Mouse (Mus musculus) lung, embryonic 16.5 days (tissue): ENCODE measurements around the gene Ulk2. TPM values are rescaled to one million over a fixed set of nuclear protein-coding genes. Genes with fewer than 3 reads are reported as not detected.
"Not testable (repeated sequence)": the region's sequence is repeated elsewhere in the genome, so short reads cannot be mapped to it uniquely, and the experiment has no call there.

Experiments
- ATAC-seq: fragments of 200-750 bp; cut with Nextera tagmentation; 2 replicates; pipeline ENCODE4 v1.8.0; 2017; ENCODE audit warnings: low read depth, mild to moderate bottlenecking, moderate library complexity
- H3K27ac ChIP-seq: fragments of 300-500 bp; sonication (generic); 2 replicates; pipeline ENCODE4 v1.5.1; 2014; ENCODE audit warnings: mild to moderate bottlenecking, control low read depth, low read length
- H3K27me3 ChIP-seq: fragments of 300-500 bp; sonication (generic); 2 replicates; pipeline ENCODE4 v1.6.1; 2014; ENCODE audit warnings: low read depth, low read length, mixed read lengths; ENCODE audit not compliant: control insufficient read depth, insufficient read depth
- H3K36me3 ChIP-seq: fragments of 300-500 bp; sonication (generic); 2 replicates; pipeline ENCODE4 v1.6.1; 2014; ENCODE audit warnings: low read length; ENCODE audit not compliant: control insufficient read depth, insufficient read depth
- H3K4me1 ChIP-seq: fragments of 300-500 bp; sonication (generic); replicated peaks from 2 replicates; pipeline ENCODE4 v1.6.1; 2014; ENCODE audit warnings: low read length, mixed read lengths; ENCODE audit not compliant: control insufficient read depth, insufficient read depth
- H3K4me2 ChIP-seq: fragments of 300-500 bp; sonication (generic); 2 replicates; pipeline ENCODE4 v1.6.1; 2014; ENCODE audit warnings: low read depth, low read length, control low read depth
- H3K4me3 ChIP-seq: fragments of 300-500 bp; sonication (generic); 2 replicates; pipeline ENCODE4 v1.5.1; 2014; ENCODE audit warnings: mild to moderate bottlenecking, low read length, control low read depth
- H3K9ac ChIP-seq: fragments of 300-500 bp; sonication (generic); 2 replicates; pipeline ENCODE4 v1.6.1; 2014; ENCODE audit warnings: low read length, control low read depth
- H3K9me3 ChIP-seq: fragments of 300-500 bp; sonication (generic); 2 replicates; pipeline ENCODE4 v1.6.1; 2016; ENCODE audit warnings: low read length; ENCODE audit not compliant: control insufficient read depth
- WGBS: fragments of 180-500 bp; shearing (Covaris S2); extraction: QIAGEN DNeasy Blood & Tissue Kit; methylation state at CpG from one replicate; pipeline ENCODE4 v1.1.7; 2014; 5-methylcytosine and 5-hydroxymethylcytosine counted together
- polyA plus RNA-seq: library from polyadenylated mRNA; unstranded; fragments of >200 nt; fragmentation: Nextera tagmentation; extraction: Ambion mirVana; gene quantifications from 2 replicates; pipeline ENCODE4 v1.2.1, GENCODE M21; 2015

Ulk2 gene
- polyA plus RNA-seq, 1 experiment from 2014 or later, result 12.2 TPM

GRCm38 (mm10) chr11:61782526-61782925, 72.3 kb downstream of the Ulk2 start:
- H3K9me3 ChIP-seq, H3K9ac ChIP-seq, H3K27me3 ChIP-seq, ATAC-seq, H3K4me1 ChIP-seq, H3K4me2 ChIP-seq, H3K4me3 ChIP-seq, H3K27ac ChIP-seq: not testable (repeated sequence)
- 86% methylated on average over 3 of the region's 3 CpGs for WGBS
- peaks cover 20% of the 10 kb centered on the region for H3K36me3 ChIP-seq

DNA sequence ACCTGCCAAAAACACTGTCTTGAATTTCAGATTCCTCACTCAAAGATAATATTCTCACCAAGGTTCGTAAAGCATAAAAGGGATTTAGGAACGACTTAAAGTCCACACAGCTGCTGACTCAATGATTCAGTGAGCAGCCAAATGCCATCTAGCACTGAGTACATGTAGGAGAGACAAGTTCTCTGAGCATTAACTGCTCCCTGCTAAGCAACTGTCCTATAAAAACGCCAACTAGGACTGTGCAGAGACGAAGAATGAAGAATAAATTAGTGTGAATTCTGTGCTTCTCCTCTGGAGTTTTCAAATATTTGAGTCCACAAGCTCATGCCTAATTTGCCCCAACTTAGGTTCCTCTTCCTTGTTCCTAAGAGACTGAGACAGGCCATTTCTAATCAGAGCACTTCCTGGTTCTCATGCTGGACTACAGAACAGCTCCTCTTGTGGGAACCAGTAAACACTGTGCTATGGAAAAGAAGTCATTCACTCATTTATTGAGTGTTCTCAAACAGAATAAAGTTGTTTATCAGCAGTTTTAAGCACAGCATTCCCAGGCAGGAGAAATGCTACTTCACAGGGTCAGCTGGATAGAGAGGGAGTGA, 80.2 kb downstream of the Ulk2 start:
- no peak overlapping the region for H3K4me2 ChIP-seq
- H3K36me3 ChIP-seq, result peaks cover 10% of the 10 kb centered on the region
- no peak overlapping the region for H3K9ac ChIP-seq
- H3K27ac ChIP-seq, result no peak overlapping the region
- H3K27me3 ChIP-seq, result no peaks in the 10 kb centered on the region
- 87% methylated on average over 4 of the region's 4 CpGs for WGBS
- H3K4me3 ChIP-seq, result no peak overlapping the region
- H3K4me1 ChIP-seq, result no peaks in the 10 kb centered on the region
- no peak for ATAC-seq
- H3K9me3 ChIP-seq, result no peaks in the 10 kb centered on the region

DNA sequence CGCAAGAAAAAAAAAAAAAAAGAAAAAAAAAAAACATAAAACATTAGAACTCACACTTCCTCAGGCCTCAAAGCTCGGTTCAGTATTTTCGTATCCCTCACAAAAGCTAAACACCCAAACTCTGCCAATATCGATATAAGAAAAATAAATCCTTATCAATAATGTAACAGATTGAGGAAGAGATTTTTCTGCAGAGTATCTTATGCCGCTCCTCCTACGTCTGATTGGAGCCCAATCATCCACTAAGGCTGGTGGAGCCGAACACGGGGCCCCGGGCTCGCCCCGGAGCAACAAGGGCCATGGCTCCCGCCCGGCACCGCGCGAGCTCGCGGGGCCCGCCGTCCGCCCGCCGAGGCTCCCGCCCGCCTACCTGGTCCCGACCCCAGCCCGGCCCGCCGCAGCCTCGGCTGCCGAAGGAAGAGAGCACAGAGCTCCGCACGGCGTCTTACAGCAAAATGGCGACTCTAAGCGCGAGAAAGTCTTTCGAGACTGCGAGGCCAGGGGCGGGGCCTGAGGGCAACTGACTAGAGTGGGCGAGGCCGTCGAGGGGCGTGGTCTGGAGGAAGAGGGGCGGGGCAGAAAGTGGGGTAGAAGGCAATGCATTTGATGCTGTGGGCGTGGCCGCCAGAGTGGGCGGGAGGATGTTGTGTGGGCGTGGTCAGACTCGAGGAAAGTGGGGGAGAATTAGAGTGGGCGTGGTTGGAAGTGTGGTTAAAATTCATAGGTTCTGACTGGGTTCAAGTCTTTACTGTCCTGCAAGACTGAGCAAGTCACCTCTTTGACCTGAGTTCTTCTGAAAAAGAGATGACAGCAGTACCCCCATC, 93.1 kb downstream of the Ulk2 start, which contains the start of gene Prpsap2:
Prpsap2 (minus strand) TSS at position 505 of the 824 bp plus-strand sequence.
- peak within 1 kb of the TSS; percentile 63 for H3K4me2 ChIP-seq
- peaks cover 3% of the 10 kb centered on the region; the same call in 1 of the 2 replicates for H3K36me3 ChIP-seq
- peak within 1 kb of the TSS; percentile 92 for H3K27ac ChIP-seq
- peak within 1 kb of the TSS; percentile 72 for H3K4me3 ChIP-seq
- peak within 1 kb of the TSS; percentile 85 for H3K9ac ChIP-seq
- no peaks in the 10 kb centered on the region for H3K9me3 ChIP-seq
- H3K27me3 ChIP-seq, result no peaks in the 10 kb centered on the region
- under 1% methylated on average over 49 of the region's 51 CpGs for WGBS
- ATAC-seq, result peak; percentile 97
- peaks cover 5% of the 10 kb centered on the region for H3K4me1 ChIP-seq

- ATAC-seq, result no peak
- 71% methylated on average over 5 of the region's 5 CpGs for WGBS
- Histone ChIP-seq H3K9me3 (no peaks in the 10 kb centered on the region), H3K4me3 (peak overlapping the region; percentile 72; the same call in 1 of the 2 replicates), H3K9ac (no peak overlapping the region), H3K4me1 (peaks cover 5% of the 10 kb centered on the region), H3K27me3 (no peaks in the 10 kb centered on the region), H3K27ac (no peak overlapping the region), H3K4me2 (peak overlapping the region; percentile 63), H3K36me3 (peaks cover 5% of the 10 kb centered on the region; the same call in 1 of the 2 replicates)
Observed at GRCm38 (mm10) chr11:61760518-61760917, 94.4 kb downstream of the Ulk2 start.

DNA sequence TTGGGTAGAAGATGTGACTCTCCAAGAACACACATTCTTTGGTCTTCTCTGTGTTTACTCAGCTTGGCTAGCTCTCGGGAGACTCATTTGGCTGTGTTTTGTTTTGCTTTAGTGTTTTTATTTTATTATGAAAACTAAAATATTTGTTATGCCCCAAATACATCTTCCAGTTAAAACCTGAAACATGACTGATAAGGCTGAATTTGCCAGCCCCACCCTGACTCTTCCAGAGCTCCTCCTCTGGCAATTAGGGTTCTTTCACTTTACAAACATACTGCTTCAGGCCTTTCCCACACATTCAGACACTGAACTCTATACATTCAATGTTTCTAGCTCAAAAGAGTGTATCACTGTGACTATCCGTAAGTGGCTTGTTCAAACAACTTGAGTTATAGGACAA, 97.7 kb downstream of the Ulk2 start:
- H3K4me2 ChIP-seq, result no peak overlapping the region
- peaks cover 11% of the 10 kb centered on the region for H3K36me3 ChIP-seq
- H3K4me3 ChIP-seq, result no peak overlapping the region
- 67% methylated on average over 2 of the region's 2 CpGs for WGBS
- H3K4me1 ChIP-seq, result peaks cover 5% of the 10 kb centered on the region
- H3K9me3 ChIP-seq, result no peaks in the 10 kb centered on the region
- no peak overlapping the region for H3K27ac ChIP-seq
- ATAC-seq, result no peak
- no peak overlapping the region for H3K9ac ChIP-seq
- no peaks in the 10 kb centered on the region for H3K27me3 ChIP-seq

DNA sequence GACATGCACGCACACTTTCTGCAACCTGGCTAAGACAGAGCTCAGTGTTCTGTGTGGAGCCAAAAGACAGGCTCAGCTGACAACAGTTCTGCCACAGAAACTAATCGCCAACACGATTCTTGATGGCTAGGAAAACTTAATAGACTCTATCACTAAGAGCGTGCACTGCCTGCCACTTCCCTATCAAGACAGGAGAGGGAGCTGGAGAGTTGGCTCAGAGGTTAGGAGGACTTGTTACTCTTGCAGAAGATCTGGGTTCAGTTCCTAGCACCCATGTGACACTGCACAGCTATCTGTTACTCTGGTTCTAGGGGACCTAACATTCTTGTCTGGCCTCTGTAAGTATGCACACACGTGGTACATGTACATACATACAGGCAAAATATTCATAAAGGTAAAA, 103.3 kb downstream of the Ulk2 start:
- H3K4me1 ChIP-seq, result no peaks in the 10 kb centered on the region

GRCm38 (mm10) chr11:61747161-61747560, 107.7 kb downstream of the Ulk2 start:
- H3K36me3 ChIP-seq, result peaks cover 23% of the 10 kb centered on the region
- ATAC-seq, result no peak
- 45% methylated on average over 3 of the region's 3 CpGs for WGBS

More for the DNA sequence above, 103.3 kb downstream of the Ulk2 start:
- no peaks in the 10 kb centered on the region for H3K9me3 ChIP-seq
- ATAC-seq, result no peak
- H3K27ac ChIP-seq, result no peak overlapping the region
- 75% methylated on average over 5 of the region's 5 CpGs for WGBS
- no peak overlapping the region for H3K4me2 ChIP-seq
- H3K27me3 ChIP-seq, result no peaks in the 10 kb centered on the region
- H3K4me3 ChIP-seq, result no peak overlapping the region
- no peak overlapping the region for H3K9ac ChIP-seq
- H3K36me3 ChIP-seq, result peaks cover 19% of the 10 kb centered on the region

GRCm38 (mm10) chr11:61745781-61746180, 109.1 kb downstream of the Ulk2 start:
- WGBS, result 87% methylated on average over 9 of the region's 9 CpGs
- Histone ChIP-seq H3K9me3 (no peaks in the 10 kb centered on the region), H3K9ac (no peak overlapping the region), H3K27ac (no peak overlapping the region), H3K4me2 (no peak overlapping the region), H3K4me3 (no peak overlapping the region), H3K36me3 (peaks cover 19% of the 10 kb centered on the region), H3K27me3 (no peaks in the 10 kb centered on the region), H3K4me1 (no peaks in the 10 kb centered on the region)
- ATAC-seq, result no peak

More at GRCm38 (mm10) chr11:61747161-61747560, 107.7 kb downstream of the Ulk2 start:
- Histone ChIP-seq H3K27ac (no peak overlapping the region), H3K9me3 (no peaks in the 10 kb centered on the region), H3K4me3 (no peak overlapping the region), H3K4me2 (no peak overlapping the region), H3K9ac (no peak overlapping the region), H3K27me3 (no peaks in the 10 kb centered on the region), H3K4me1 (no peaks in the 10 kb centered on the region)

DNA sequence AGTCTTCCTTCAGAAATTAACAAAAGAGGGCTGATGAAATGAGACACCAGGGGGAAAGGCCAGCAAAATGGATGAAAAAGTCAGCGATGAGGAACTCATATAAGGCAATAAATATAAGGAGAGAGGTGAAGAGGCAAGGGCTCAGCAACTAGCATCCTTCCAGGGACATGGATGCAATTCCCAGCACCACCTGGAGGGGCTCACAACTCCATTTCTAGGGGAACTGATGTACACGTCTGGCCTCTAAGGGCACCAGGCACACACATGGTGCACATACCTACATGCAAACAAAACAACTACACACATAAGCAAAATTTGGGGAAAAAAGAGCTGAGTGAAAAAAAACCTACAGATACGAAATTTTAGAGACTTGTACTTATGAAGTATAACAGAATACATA, 110.4 kb downstream of the Ulk2 start:
- peaks cover 28% of the 10 kb centered on the region for H3K36me3 ChIP-seq
- no peak for ATAC-seq
- WGBS, result 66% methylated on average over 3 of the region's 3 CpGs

More for the DNA sequence above, 110.4 kb downstream of the Ulk2 start:
- H3K4me1 ChIP-seq, result no peaks in the 10 kb centered on the region
- H3K9ac ChIP-seq, result no peak overlapping the region
- H3K27me3 ChIP-seq, result no peaks in the 10 kb centered on the region
- H3K4me2 ChIP-seq, result no peak overlapping the region
- H3K9me3 ChIP-seq, result no peaks in the 10 kb centered on the region
- no peak overlapping the region for H3K27ac ChIP-seq
- no peak overlapping the region for H3K4me3 ChIP-seq
